Mouse (Mus musculus): ENCODE data around the gene Usp28. TPM values are rescaled to one million over a fixed set of nuclear protein-coding genes. Genes with fewer than 3 reads are reported as not detected.
A peak's percentile ranks its signal among the peaks of the same experiment; 100 is the strongest.

Gene Usp28
- total RNA-seq, 4 experiments from 2014 or later, result 120 to 141 (median 134) TPM

- DNase-seq (ENCODE audit: low spot score), result no peak
Measured at GRCm38 (mm10) chr9:49021289-49021688, 36.1 kb downstream of the Usp28 start.

- no peak for DNase-seq (ENCODE audit: low spot score)
Measured at GRCm38 (mm10) chr9:49023956-49024355, 38.8 kb downstream of the Usp28 start.

- no peak for DNase-seq (ENCODE audit: low spot score)
Measured at GRCm38 (mm10) chr9:49024529-49024928, 39.4 kb downstream of the Usp28 start.

GRCm38 (mm10) chr9:49034764-49035163 is 49.6 kb downstream of the Usp28 start:
- no peak for DNase-seq (ENCODE audit: low spot score)

- DNase-seq (ENCODE audit: low spot score), result no peak
Measured at GRCm38 (mm10) chr9:49050901-49051300, 65.7 kb downstream of the Usp28 start.

- DNase-seq (ENCODE audit: low spot score), result peak; percentile 42
Measured at GRCm38 (mm10) chr9:49051349-49051748, 66.2 kb downstream of the Usp28 start.

- DNase-seq (ENCODE audit: low spot score), result no peak
Measured at GRCm38 (mm10) chr9:49054028-49054427, 68.9 kb downstream of the Usp28 start.

- peak; percentile 96 for DNase-seq (ENCODE audit: low spot score)
Measured at GRCm38 (mm10) chr9:49055333-49056205, 70.4 kb downstream of the Usp28 start, which contains the start of gene Zw10. Zw10 (plus strand) TSS chr9:49055613.

- peak; percentile 47 for DNase-seq (ENCODE audit: low spot score)
Measured at GRCm38 (mm10) chr9:49076847-49077246, 91.7 kb downstream of the Usp28 start.

GRCm38 (mm10) chr9:49081107-49081506 is 95.9 kb downstream of the Usp28 start, which contains the start of gene Tmprss5:
Tmprss5 (plus strand) TSS chr9:49081260.
- no peak for DNase-seq (ENCODE audit: low spot score)

GRCm38 (mm10) chr9:49081561-49081960 is 96.4 kb downstream of the Usp28 start:
- DNase-seq (ENCODE audit: low spot score), result peak; percentile 52

- DNase-seq (ENCODE audit: low spot score), result no peak
Measured at GRCm38 (mm10) chr9:49087317-49087716, 102.1 kb downstream of the Usp28 start.

Other genes starting within 250 kb of the Usp28 start
- 100 to 1,000 TPM; 105 to 204 (median 152) TPM for gene Zbtb16, start 149.2 kb upstream of the Usp28 start, total RNA-seq (2022)
- under 1 TPM in 2 of 4 experiments, not detected in 2; 0.24 to 0.28 TPM for gene Htr3a, start 74.3 kb upstream of the Usp28 start, total RNA-seq (2022)
- gene Htr3b, start 20.4 kb upstream of the Usp28 start, total RNA-seq (2022), result not detected
- gene Zw10, start 70.2 kb downstream of the Usp28 start, total RNA-seq (2022), result 10 to 100 TPM; 11.6 to 13.5 (median 12.5) TPM
- gene Tmprss5, start 95.9 kb downstream of the Usp28 start, total RNA-seq (2022), result under 1 TPM in 1 of 4 experiments, not detected in 3; 0.19 TPM